Mouse (Mus musculus) heart, embryonic 15.5 days (tissue): ENCODE data around the gene Sumo3. TPM values are rescaled to one million over a fixed set of nuclear protein-coding genes. Genes with fewer than 3 reads are reported as not detected.

ENCODE experiments used
- ATAC-seq: fragments of 200-750 bp; cut with Nextera tagmentation; replicated peaks from 2 replicates; pipeline ENCODE4 v1.8.0; 2017; ENCODE audit warnings: low read depth, moderate TSS enrichment; ENCODE audit not compliant: insufficient number of reproducible peaks, insufficient read depth, low FRiP score
- H3K27ac ChIP-seq: fragments of 300-500 bp; sonication (generic); 2 replicates; pipeline ENCODE4 v1.5.1; 2015; ENCODE audit warnings: mild to moderate bottlenecking, inconsistent platforms
- H3K27me3 ChIP-seq: fragments of 300-500 bp; sonication (generic); 2 replicates; pipeline ENCODE4 v1.6.1; 2015; ENCODE audit warnings: inconsistent platforms
- H3K36me3 ChIP-seq: fragments of 300-500 bp; sonication (generic); 2 replicates; pipeline ENCODE4 v1.6.1; 2015; ENCODE audit warnings: mild to moderate bottlenecking, inconsistent platforms
- H3K4me1 ChIP-seq: fragments of 300-500 bp; sonication (generic); replicated peaks from 2 replicates; pipeline ENCODE4 v1.6.1; 2015; ENCODE audit warnings: inconsistent platforms
- H3K4me2 ChIP-seq: fragments of 300-500 bp; sonication (generic); 2 replicates; pipeline ENCODE4 v1.6.1; 2015; ENCODE audit warnings: inconsistent platforms, mild to moderate bottlenecking, moderate library complexity
- H3K4me3 ChIP-seq: fragments of 300-500 bp; sonication (generic); 2 replicates; pipeline ENCODE4 v1.5.1; 2015; ENCODE audit warnings: mild to moderate bottlenecking, inconsistent platforms
- H3K9ac ChIP-seq: fragments of 300-500 bp; sonication (generic); 2 replicates; pipeline ENCODE4 v1.6.1; 2015; ENCODE audit warnings: mild to moderate bottlenecking, inconsistent platforms
- H3K9me3 ChIP-seq: fragments of 300-500 bp; sonication (generic); replicated peaks from 2 replicates; pipeline ENCODE4 v1.6.1; 2016; ENCODE audit warnings: inconsistent platforms
- WGBS: fragments of 180-500 bp; shearing (Covaris S2); methylation state at CpG from one replicate; pipeline ENCODE4 v1.1.7; 2015; ENCODE audit warnings: mixed read lengths; 5-methylcytosine and 5-hydroxymethylcytosine counted together
- polyA plus RNA-seq: library from polyadenylated mRNA; unstranded; fragments of >200 nt; fragmentation: Nextera tagmentation; extraction: Ambion mirVana; gene quantifications from 2 replicates; pipeline ENCODE4 v1.2.1, GENCODE M21; 2015

Sumo3 gene
- polyA plus RNA-seq, 1 experiment from 2014 or later: 138 TPM

DNA sequence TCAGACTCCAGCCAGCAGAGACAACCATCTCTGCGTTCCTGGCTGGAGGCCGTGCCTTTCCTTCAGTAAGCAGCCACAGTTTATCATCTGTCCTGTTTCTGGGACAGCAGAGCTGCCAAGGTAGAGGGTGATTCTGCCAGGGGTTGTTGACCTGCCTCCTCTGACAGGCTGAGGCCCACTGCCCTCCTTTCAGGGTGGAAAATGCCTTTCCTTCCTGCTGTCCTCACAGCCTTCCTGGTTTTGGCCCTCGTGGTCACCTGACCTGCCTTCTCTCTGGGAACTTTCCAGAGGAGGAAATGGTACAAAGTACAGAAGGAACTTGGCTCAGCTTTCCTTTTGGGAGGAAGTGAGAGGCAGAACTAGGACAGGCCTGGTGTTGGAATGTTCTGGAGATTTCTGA, 7.5 kb downstream of the Sumo3 start:
- peak; percentile 79 for ATAC-seq
- no peak overlapping the region for H3K4me2 ChIP-seq
- no peaks in the 10 kb centered on the region for H3K9me3 ChIP-seq
- H3K4me1 ChIP-seq: peaks cover 11% of the 10 kb centered on the region
- WGBS: 64% methylated on average over 3 of the region's 3 CpGs
- H3K9ac ChIP-seq: no peak overlapping the region
- H3K4me3 ChIP-seq: no peak overlapping the region
- no peaks in the 10 kb centered on the region for H3K27me3 ChIP-seq
- H3K27ac ChIP-seq: peak overlapping the region; percentile 80
- peaks cover 70% of the 10 kb centered on the region for H3K36me3 ChIP-seq

DNA sequence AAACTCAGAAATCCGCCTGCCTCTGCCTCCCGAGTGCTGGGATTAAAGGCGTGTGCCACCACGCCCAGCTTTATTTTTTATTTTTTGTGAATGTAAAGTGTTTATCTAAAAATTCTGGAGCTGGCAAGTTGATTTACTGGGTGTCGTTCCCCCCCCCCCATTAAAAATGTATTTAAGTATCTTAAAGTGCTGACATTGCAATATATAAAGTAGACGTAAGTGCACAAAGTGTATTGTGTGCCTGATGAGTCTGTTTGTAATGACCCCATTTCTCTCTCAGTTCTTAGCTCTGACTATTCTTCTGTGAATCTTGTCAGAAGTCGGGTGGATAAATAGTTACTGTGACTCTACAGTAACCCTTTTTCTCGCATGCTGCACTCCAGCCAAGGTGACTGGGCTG, 9.8 kb downstream of the Sumo3 start:
- 86% methylated on average over 8 of the region's 8 CpGs for WGBS
- no peak for ATAC-seq
- H3K4me2 ChIP-seq: no peak overlapping the region
- no peak overlapping the region for H3K4me3 ChIP-seq
- no peaks in the 10 kb centered on the region for H3K27me3 ChIP-seq
- peaks cover 57% of the 10 kb centered on the region for H3K36me3 ChIP-seq
- H3K9ac ChIP-seq: no peak overlapping the region
- H3K4me1 ChIP-seq: peaks cover 7% of the 10 kb centered on the region
- H3K27ac ChIP-seq: no peak overlapping the region
- no peaks in the 10 kb centered on the region for H3K9me3 ChIP-seq

GRCm38 (mm10) chr10:77616166-77616565, 10.3 kb downstream of the Sumo3 start:
- Histone ChIP-seq H3K9me3 (no peaks in the 10 kb centered on the region), H3K4me2 (no peak overlapping the region), H3K4me1 (peaks cover 6% of the 10 kb centered on the region), H3K36me3 (peaks cover 52% of the 10 kb centered on the region), H3K4me3 (no peak overlapping the region), H3K9ac (no peak overlapping the region), H3K27ac (no peak overlapping the region), H3K27me3 (no peaks in the 10 kb centered on the region)
- ATAC-seq: no peak
- WGBS: 92% methylated on average over 9 of the region's 9 CpGs

GRCm38 (mm10) chr10:77616926-77617325, 11.0 kb downstream of the Sumo3 start:
- no peak overlapping the region for H3K27ac ChIP-seq
- peaks cover 11% of the 10 kb centered on the region for H3K4me1 ChIP-seq
- ATAC-seq: no peak
- H3K9me3 ChIP-seq: no peaks in the 10 kb centered on the region
- peaks cover 48% of the 10 kb centered on the region for H3K36me3 ChIP-seq
- H3K27me3 ChIP-seq: no peaks in the 10 kb centered on the region
- no peak overlapping the region for H3K9ac ChIP-seq
- H3K4me3 ChIP-seq: no peak overlapping the region
- no peak overlapping the region for H3K4me2 ChIP-seq
- 95% methylated on average over 7 of the region's 7 CpGs for WGBS

GRCm38 (mm10) chr10:77621546-77621945, 15.6 kb downstream of the Sumo3 start:
- 74% methylated on average over 8 of the region's 8 CpGs for WGBS
- no peak for ATAC-seq
- H3K4me2 ChIP-seq: peak overlapping the region; percentile 80
- peak overlapping the region; percentile 97 for H3K9ac ChIP-seq
- peak overlapping the region; percentile 96 for H3K4me3 ChIP-seq
- no peaks in the 10 kb centered on the region for H3K9me3 ChIP-seq
- no peaks in the 10 kb centered on the region for H3K27me3 ChIP-seq
- peaks cover 36% of the 10 kb centered on the region for H3K4me1 ChIP-seq
- peaks cover 16% of the 10 kb centered on the region for H3K36me3 ChIP-seq
- H3K27ac ChIP-seq: peak overlapping the region; percentile 92

DNA sequence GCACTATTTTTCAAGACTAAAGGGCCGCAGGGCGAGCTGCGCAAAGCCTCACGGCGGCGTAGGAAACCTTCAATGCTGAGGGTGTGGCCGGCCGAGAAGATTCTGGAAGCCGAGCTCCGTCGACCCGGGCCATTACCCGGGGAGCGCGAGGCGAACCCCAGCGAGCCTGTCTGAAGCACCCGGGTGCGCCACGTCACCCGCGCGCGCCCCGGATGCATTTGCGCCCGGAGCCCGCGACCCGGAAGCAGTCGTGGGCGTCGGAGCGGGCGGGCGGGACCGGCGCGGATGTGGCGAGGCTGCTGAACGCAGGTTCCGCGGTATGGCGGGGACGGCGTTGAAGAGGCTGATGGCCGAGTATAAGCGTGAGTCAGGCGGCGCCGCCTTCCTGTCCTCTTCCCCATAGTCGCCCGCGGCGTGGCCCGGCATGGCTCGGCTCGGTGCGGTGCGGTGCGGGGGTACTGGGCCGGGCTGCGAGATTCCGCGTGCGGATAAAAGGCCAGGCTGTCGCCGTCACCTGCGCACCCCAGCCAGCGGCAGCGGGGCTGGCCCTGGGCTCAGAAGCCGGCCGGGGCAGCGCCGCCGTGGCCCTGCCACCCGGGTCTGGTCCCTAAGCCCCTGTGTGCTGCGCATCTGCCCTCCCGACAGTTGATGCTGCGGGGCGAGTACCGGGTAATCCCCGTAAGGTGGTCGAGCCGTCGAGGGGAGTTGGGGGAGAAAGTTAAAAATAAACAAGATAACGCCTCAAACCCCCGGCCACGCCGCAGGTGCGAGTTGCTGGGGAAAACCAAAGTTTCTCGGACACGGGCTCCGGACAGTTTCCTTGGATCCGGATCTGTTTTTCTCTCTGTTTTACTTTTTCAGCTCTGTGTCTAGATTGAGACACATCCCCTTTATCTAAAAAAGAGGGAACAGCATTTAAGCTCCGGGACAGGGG, 16.4 kb downstream of the Sumo3 start, which contains the start of gene Ube2g2:
TSS of gene Ube2g2 (plus strand) at position 221 of the 934 bp plus-strand sequence.
- Histone ChIP-seq H3K9ac (peak within 1 kb of the TSS; percentile 97), H3K4me1 (peaks cover 38% of the 10 kb centered on the region), H3K9me3 (no peaks in the 10 kb centered on the region), H3K4me2 (peak within 1 kb of the TSS; percentile 80), H3K27ac (peak within 1 kb of the TSS; percentile 92), H3K36me3 (peaks cover 8% of the 10 kb centered on the region), H3K27me3 (no peaks in the 10 kb centered on the region), H3K4me3 (peak within 1 kb of the TSS; percentile 96)
- under 1% methylated on average over 96 of the region's 96 CpGs for WGBS
- peak; percentile 89 for ATAC-seq

- Histone ChIP-seq H3K4me3 (peak overlapping the region; percentile 96), H3K27ac (peak overlapping the region; percentile 92), H3K4me1 (peaks cover 38% of the 10 kb centered on the region), H3K9ac (peak overlapping the region; percentile 97), H3K27me3 (no peaks in the 10 kb centered on the region), H3K9me3 (no peaks in the 10 kb centered on the region), H3K36me3 (0 out of 2 replicates have a peak, but pooled peaks cover under 1% of the 10 kb centered on the region), H3K4me2 (peak overlapping the region; percentile 80)
- WGBS: 11% methylated on average over 8 of the region's 8 CpGs
- ATAC-seq: no peak
Observed at GRCm38 (mm10) chr10:77623069-77623492, 17.2 kb downstream of the Sumo3 start.

DNA sequence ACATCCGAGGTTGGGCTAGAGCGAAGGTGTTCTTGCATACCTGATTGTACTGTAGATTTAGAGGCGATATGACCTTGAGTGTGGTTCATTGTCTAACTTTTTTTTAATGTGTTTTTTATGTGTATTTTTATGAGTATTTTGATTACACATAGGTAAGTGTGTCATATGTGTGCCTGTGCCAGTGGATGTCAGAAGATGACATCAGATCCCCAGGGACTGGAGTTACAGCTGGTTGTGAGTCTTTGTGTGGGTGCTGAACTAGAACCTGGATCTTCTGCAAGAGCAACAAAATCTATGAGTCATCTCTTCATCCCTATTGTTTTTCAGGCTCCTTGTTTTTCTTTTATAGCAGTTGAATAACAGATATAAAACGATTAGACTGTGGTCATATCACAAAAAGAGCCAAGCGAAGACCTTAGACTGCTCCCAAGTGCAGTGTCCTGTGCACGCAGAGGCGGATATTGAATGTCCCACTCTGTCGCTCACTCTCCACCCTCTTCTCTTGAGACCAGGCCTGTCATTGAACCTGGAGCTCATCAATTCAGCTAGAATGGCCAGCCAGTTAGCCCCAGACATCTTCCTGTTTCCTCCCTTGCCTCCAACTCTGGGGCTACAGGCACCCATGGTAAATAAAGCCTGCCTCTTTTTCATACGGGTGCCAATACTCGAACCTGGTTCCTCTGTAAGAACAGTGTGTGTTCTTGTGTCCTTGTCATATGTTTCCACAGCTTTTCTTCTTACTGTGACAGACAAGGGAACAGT, 17.9 kb downstream of the Sumo3 start:
- ATAC-seq: no peak
- no peaks in the 10 kb centered on the region for H3K27me3 ChIP-seq
- H3K4me1 ChIP-seq: peaks cover 38% of the 10 kb centered on the region
- WGBS: 80% methylated on average over 10 of the region's 10 CpGs
- H3K4me3 ChIP-seq: peak overlapping the region; percentile 96
- no peaks in the 10 kb centered on the region for H3K36me3 ChIP-seq
- peak overlapping the region; percentile 80 for H3K4me2 ChIP-seq
- H3K9me3 ChIP-seq: no peaks in the 10 kb centered on the region
- H3K27ac ChIP-seq: peak overlapping the region; percentile 92
- 0 out of 2 replicates have a peak overlapping the region, but pooled peaks have one; percentile 97 for H3K9ac ChIP-seq

DNA sequence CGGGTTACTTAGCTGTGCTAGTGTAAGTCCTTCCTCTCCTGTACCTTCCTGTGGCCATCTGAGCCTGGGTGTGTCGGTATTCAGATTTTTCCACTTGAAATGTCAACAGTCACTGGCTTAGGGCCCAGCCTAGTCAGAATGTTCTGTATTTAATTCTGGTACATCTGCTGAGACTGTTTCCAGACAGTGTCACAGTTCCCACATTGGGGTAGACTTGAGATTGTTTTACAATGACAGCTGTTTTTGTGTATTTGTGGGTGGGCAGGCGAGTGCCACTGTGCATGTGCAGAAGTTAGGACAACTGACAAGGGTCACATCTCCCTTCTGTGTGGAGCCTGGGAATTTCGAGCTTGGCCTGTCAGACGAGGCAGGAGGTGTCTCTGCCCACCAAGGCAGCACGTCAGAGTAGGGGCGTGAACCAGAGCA, 18.7 kb downstream of the Sumo3 start:
- 0 out of 2 replicates have a peak overlapping the region, but pooled peaks have one; percentile 10 for H3K9ac ChIP-seq
- 41% methylated on average over 7 of the region's 7 CpGs for WGBS
- 0 out of 2 replicates have a peak overlapping the region, but pooled peaks have one; percentile 5 for H3K4me2 ChIP-seq

GRCm38 (mm10) chr10:77626036-77626435, 20.1 kb downstream of the Sumo3 start:
- Histone ChIP-seq H3K9ac (no peak overlapping the region), H3K27me3 (no peaks in the 10 kb centered on the region), H3K27ac (no peak overlapping the region), H3K4me2 (no peak overlapping the region), H3K4me3 (no peak overlapping the region), H3K4me1 (peaks cover 38% of the 10 kb centered on the region), H3K9me3 (no peaks in the 10 kb centered on the region), H3K36me3 (no peaks in the 10 kb centered on the region; the same call in 1 of the 2 replicates)
- 77% methylated on average over 7 of the region's 7 CpGs for WGBS
- ATAC-seq: no peak

More for the DNA sequence above, 18.7 kb downstream of the Sumo3 start:
- Histone ChIP-seq H3K9me3 (no peaks in the 10 kb centered on the region), H3K27me3 (no peaks in the 10 kb centered on the region), H3K4me3 (no peak overlapping the region), H3K4me1 (peaks cover 38% of the 10 kb centered on the region), H3K27ac (peak overlapping the region; percentile 92), H3K36me3 (no peaks in the 10 kb centered on the region)
- no peak for ATAC-seq

DNA sequence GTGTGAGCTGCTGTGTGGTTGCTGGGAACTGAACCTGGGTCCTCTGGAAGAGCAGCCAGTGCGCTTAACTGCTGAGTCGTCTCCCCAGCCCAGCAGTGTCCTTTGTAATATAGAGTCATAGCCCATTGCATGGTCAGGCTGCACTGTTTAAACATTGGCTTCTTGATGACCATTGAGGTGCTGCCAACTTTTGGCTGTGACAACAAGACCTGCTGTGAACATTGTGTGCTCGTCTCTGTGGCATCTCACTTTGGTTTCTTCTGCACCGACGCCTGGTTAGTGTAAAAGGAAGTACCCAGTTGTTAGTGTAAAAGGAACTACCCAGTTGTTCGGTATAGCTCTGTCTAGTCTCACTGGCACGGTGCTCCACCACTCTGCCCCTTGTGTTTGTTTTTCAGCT, 20.7 kb downstream of the Sumo3 start:
- Histone ChIP-seq H3K36me3 (peaks cover 6% of the 10 kb centered on the region), H3K27me3 (no peaks in the 10 kb centered on the region), H3K4me1 (peaks cover 37% of the 10 kb centered on the region), H3K9me3 (no peaks in the 10 kb centered on the region), H3K27ac (no peak overlapping the region), H3K4me2 (no peak overlapping the region), H3K9ac (no peak overlapping the region), H3K4me3 (no peak overlapping the region)
- no peak for ATAC-seq
- WGBS: 61% methylated on average over 7 of the region's 7 CpGs
